Mouse (Mus musculus) layer of hippocampus, postnatal 10 days (tissue): ENCODE data around the gene Nek7. TPM values are rescaled to one million over a fixed set of nuclear protein-coding genes. Genes with fewer than 3 reads are reported as not detected.

ENCODE experiments used
- DNase-seq, 2 experiments: peaks; one replicate each; pipeline ENCODE4 v3.0.0; 2021; ENCODE audit warnings: low spot score in 2 of 2
- total RNA-seq, 2 experiments: library from RNA; stranded (reverse); gene quantifications; 2 replicates each; pipeline ENCODE4 v1.2.3; 2021

Nek7 gene
- total RNA-seq, 2 experiments from 2014 or later = 20.8 to 22.1 TPM

DNA sequence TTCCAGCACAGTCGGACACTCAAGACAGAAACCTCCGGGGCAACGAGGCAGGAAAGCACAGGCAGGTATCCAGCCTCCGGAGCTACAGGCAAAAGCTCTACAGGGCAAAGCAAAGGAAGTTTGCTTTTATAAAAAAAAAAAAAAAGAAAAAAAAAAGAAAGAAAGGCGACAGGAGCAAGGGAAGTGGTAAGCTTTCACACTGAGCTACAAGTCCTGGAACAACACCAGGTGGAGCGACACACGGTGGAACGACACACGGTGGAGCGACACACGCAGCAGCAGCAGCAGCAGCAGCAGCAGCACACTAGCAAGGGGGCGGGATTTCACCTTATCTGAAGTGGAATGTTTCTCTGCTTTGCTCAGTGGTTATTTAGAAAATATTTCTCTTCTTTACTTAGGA is 10.8 kb downstream of the Nek7 start:
- peak in 1 of 2 experiments; percentile 7 for DNase-seq

DNA sequence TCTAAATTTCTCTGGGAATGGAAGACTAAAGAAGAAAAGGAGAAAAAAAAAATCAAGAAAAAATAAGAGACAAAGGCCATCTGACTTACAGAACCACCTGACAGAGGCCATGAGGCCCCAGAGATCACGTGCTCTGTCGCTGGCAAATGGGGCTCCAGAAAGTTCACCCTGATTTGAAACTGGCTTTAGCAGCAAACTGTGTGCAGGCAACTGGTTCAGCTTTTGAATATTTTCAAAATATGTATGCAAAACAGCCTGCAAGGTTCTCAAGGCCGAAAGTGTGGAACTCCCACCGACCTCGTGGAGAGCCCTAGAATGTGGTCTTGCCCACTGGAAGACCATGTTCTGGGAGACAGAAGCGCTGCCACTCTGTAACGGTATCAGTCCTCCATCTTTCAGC is 11.6 kb downstream of the Nek7 start:
- DNase-seq = no peak

DNA sequence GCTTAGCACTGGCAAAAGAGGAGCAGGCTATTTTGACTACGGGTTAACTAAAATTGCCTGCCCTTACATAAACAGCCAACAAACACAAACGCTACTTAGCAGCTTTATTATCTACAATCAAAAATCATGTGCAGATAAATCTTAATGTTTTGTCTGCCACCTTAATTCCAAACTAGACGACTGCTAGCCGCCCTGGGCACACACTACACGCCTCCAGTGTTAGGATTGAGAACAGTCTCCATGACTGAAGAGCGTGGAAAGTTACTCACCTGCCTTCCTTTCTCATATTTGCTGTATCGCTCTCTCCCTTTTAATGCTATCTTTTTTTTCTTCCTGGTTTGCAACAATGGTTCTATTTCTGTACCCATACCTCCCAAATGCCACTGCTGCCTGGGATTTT is 12.1 kb downstream of the Nek7 start:
- DNase-seq = no peak

DNA sequence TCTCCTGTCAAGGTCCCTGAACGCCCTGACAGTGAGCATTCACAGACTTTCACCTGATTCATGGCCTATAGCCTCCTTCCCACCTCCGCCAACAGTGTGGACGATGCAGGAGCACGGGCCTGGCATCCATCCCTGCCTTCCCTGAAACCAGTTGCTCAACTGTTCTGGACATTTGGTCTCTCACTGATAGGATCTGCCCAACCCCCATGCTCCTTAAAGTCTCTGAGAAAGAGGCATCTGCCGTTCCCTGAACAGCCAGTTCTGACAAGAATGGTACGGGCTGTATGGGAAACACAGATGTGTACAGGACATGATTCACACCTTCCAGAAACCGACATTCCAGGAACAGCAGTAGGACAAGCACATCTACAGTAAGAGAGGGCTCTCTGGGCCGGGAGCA is 13.2 kb downstream of the Nek7 start:
- DNase-seq = no peak

DNA sequence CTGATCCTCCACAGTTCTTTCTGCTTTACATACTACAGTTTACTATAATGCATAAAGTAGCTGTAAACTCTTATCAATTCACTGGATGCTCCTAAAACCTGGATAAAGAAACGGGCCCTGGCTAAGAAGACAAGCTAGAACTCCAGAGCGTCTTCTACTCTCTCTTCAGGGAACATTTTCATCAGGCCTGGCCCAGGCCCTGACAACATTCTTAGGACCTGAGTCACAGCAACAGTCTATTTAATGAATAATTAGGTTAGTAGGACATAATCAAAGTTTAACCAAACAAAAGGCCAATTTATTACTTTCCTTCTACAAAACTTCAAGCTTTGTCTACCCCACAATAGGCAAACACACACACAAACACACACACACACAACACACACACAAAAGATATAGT is 15.2 kb downstream of the Nek7 start:
- DNase-seq = no peak

DNA sequence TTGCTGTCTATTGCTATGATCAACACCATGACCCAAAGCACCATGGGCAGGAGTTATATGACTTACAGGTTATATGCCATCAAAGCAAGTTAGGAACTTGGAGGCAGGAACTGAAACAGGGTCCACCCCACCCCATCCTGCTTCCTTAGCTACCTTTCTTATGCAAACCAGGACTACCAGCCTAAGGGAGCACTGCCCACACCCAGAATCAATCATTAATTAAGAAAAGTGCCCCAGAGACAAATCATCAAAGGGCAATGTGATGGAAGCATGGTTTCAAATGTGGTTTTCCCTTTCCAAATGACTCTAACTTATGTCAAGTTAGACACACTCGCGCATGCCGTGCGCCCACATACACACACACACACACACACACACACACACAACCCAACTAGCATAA is 16.0 kb downstream of the Nek7 start:
- no peak for DNase-seq

DNA sequence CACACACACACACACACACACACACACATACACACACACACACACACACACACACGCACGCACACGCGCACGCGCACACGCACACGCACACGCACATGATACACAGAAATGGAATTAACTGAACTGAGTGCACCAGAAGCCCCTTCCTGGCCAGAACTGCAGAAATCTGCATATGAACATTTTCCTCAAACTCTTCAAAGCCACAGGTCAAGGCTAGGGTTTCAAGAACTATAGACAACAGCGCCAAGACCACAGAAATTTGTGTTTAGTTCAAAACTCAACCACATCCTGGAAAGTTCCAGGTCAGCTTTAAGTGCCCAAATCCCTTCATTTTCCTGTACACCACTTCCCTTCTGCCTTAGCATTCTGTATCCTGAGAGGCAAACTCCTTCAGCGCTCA is 21.9 kb downstream of the Nek7 start:
- DNase-seq = no peak

DNA sequence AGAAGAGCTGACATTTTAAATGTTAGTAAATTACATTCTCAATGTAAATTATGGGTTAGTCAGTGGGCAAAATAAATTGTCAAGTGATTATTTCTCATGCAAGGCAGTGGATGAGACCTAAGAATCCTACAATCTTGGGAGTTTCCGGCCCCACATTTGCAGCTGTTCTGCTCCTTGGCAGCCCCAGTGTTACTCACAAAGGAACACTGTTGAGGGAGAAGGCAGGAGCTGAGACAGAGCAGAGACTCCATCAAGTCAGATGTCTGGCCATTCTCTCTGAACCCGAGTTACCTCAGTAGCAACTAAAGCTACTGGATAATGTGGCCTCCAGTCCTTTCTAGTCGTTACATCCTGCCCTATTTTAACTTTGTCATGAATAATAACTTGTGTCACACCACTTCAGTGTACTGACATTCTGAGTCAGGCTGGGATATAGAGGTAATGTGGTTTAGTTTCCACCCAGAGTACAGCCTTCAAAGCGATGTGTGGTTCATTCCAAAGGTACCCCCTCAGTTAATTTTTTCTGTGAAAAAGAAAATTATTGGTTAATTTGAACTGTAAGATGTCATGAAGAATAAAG is 23.7 kb downstream of the Nek7 start:
- no peak for DNase-seq

DNA sequence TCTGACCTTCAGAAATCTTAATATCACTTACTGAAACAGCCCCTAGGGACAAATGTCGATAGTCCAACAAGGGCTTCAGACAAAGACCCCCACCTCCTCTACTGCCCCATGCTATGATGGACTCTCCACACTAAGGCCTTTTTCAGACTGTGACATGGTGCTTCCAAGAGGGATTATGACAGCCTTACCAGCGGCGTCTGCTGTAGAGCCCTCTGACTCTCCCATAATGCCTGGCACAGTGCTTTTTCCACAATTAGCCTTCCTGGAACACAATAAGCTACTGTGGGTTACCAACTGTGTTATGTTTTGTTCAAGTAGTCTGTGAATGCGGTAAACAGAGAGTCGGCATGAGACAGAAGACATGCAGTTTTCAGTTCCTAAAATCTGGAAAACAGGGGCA is 25.0 kb downstream of the Nek7 start:
- DNase-seq = no peak

DNA sequence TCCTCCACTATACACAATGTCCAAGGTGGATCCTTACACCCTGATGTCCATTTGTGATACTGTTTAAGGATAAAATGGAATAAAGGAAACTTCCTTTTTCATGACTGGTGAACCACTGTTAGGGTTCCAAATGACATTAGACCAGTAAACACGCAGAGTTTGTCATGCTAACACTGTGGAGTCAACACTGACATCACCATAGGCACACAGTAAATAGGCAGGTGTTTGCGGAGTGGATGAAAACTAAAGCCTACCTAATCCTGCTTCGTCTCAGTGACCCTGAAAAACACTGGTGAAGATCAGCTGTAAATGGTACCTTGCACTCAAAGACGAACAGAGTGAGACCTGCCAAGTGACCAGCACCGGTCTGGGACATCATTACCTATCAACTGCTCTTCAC is 26.0 kb downstream of the Nek7 start:
- no peak for DNase-seq

DNA sequence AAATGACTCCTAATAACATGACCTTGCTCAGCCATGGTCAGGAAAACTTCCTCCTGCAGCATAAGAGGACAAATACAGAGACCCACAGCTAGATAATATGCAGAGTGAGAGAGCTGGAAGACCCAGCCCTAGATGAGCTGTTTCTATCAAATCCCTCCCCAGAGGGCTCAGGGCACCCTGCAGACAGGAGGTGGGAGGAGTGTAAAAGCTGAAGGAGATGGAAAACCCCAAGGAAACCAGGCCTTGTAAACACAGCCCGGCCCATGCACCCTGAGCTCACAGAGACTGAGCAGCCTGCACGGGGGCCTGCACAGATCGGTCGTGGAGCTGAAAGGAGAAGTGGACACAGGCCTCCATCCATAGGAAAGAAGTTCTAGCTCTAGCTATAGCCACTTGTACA is 27.5 kb downstream of the Nek7 start:
- DNase-seq = no peak

DNA sequence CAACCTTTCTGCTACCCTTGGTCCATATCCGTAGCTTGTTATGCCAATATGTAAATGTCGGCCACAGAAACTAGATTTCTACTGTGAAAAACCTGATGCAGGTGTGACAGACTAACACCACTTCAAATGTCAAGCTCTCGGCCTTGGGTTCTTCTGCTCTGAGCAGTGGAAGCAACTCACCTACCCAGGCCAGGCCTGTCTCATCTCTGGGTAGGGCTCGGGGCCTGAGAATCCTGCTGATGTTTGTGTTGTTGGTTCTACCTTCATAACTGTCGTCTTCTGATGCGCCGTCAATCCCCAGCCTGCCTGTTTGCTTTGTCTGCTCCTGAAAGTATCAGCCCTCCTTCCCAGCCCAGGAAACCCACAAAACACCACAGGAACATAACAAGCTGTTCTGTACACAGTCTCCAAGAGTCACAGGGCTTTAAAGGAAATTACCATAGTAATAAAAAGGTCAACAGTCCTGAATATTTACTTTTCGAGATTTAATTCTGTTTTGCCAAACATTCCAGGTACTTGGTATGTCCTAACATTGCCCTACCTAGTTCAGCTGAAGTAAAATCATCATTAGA is 29.4 kb downstream of the Nek7 start:
- no peak for DNase-seq

DNA sequence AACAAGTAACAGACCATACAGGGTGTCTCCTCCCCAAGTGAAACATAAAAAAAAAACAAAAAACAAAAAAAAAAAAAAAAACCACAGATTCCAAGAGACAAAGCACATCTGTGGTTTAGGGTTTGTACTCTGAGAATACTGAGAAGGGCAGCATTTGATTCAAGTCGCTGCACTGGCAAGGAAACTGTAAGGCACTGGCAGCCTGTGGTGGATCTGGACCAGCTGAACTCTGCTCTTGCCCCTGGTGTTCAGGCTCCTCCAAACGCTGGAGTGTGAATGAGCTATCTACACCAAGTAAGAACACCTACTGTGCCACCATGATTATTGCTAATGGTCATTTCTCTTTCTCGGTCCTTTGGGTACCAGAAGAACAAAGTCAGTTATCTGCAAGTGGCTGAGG is 30.8 kb downstream of the Nek7 start:
- no peak for DNase-seq

DNA sequence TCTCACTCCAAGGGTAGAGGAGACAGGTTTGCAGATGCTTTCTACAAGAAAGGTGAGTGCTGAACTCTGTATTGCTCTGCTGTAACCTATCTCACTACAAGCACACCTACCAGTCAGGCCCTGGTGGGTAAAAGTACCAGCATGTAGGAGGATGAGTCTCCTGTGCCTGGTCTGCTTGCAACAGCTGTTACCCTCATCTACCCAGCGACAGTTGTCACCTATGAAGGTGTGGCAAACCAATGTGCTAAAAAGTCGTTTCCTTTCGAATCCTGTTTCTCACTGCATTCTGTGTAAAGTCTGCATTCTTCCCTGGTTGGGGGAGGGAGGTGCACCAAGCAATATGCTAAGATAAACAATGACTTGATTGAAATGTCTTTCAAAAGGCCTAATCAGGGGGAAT is 32.1 kb downstream of the Nek7 start:
- no peak for DNase-seq

DNA sequence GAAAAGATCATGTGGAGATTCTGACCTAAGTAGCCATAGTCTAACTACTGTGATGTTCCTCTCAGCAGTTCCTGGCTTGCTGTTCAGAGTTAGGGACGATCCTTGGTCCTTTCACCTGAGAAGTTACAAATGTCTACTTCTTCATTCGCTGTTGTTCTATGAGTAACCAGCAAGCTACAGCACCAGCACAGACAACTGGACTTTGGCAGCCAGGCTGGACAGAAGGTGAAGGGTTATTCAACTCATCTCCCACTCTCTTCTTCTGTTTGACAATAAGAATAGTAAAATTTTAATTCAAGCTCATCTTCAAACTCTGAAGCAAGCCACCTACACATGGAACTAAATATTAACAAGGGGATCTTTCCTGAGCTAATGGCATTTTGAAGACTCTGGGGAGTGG is 33.0 kb downstream of the Nek7 start:
- DNase-seq = no peak

DNA sequence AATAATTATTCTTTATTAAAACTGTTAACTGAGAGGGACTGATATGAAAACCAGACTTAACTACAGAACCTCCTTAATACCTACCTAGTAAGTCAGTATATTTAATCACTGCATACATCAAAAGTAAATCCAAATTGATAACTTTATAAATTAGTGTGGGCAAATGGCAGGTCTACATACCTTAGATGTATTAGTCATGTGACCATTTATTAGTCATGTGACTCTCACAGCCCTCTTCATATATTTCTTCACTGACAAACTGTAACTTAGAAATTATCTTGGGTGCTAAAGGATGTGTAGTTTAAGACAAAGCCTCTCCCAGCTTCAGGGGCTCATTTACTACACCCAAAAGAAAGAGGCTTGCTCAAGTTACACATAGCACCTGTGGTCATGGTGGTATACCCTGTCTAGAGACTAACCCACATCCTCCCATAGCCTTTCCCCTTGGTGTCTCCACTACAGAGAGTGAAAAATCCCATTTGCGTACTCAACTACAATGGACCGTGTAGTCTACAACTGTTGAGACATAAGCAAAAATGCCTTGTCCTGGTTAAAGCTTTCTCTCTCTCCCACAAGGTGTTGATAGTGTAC is 35.4 kb downstream of the Nek7 start:
- no peak for DNase-seq

DNA sequence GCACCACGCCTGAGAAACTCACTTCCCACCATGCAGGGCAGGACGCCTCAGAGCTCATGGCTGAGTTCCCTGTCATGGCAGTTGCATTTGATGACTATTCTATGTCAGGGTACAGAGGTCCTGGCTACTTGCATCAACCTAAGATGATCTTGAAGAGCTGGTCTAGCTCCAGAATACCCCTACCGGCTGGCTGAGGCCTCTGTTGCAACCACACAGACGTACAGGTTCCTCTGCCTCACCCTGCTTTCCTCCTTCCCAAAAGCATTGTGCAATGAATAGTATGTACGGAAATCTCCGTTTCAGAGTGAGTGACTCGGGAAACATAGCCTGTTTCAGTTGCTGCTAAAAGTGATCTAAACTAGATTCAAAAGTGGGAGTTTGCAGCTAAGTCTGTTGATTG is 37.7 kb downstream of the Nek7 start:
- DNase-seq = no peak

DNA sequence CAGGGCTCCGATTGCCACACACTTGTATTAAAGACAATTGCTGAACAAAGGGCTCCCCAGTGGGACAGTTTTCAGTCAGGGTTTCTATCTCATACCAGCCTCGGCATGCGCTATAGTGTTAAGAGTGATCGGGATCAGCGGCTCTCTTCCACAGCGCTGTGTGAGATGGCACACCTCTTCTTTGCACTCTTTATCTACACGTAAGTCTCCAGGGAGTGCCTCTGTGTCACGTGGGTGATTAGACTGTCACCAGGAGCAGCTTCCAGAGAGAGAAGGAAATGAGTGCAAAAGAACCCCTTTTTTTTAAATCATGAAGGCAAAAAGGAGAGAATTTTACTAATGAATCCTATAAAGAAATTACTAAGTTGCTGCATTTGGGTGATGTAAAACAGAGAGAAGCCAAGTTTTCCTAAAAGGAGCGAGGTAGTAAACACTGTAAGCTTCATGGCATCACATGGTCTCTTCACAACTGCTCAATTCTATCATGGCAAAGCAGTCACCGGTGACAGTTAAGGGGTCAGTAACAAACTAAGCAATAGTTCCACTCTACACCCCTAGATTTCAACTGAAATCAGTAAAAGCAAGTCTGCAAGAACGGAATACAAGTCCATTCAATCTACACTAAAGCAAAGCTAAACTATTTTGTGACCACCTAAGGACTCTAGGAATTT is 40.0 kb downstream of the Nek7 start:
- no peak for DNase-seq

DNA sequence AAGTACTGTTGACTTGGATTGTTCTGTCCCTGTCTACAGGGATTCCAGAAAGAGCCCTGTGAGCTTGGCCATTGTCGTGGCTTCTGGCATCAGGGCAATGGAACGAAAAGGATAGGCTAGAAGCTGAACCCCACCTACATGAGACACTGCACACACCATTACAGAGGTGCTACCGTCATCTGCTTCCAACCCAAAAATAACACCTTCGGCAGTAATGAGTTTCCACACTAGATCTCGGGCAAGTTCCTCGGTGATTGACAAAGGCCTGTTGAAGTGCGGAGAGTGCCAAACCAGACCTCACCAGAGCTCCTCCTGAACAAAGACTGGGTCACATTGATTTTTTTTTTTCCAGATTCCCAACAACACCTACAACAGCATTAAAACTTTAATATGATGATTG is 40.7 kb downstream of the Nek7 start:
- no peak for DNase-seq

DNA sequence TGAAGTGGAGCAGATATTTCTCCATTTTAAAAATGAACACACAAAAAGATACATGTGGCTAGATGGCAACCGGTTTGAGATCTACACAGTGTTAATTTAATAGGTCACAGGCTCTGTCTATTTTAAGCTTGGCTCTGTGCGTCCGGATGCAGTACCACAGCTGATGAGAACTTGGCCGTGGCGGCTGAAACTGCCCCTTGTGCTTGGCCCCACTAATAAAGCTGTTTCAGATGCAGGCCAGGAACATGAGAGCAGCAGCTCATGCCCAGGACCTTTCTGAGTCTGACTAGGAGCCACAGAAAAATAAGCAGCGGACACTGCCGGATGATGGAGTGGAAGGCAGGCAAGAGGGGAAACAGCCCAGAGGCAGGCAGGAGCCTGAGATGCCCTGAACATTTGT is 43.1 kb downstream of the Nek7 start:
- peak; percentile 38 to 54 for DNase-seq

DNA sequence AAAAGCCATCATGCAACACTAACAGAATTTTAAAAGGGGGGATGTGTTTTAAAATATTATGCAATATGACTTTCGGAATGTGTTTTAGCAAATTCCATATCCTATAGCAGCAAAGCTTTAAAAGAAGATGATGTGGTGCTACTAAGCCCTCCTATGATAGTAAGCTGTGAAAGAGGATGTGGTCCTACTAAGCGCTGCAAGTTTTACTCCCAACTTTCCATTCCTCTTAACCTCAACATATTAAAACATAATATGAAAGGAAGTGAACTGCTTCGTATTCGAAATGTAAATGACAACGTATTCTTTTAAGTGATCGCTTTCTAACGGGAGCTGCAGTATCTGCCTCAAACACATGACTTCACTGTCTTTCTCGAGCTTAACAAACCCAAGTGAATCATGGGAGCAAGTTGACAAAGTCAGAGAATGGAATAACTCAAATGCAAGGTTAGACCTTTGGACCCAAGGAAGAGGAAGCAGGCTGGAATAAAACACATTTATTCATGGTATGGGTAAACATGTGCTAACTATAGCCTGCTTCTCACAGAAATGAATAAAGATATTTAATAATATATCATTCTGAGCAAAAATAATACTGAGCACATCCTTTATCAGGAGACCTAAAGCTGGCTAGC is 43.8 kb downstream of the Nek7 start:
- DNase-seq = no peak

DNA sequence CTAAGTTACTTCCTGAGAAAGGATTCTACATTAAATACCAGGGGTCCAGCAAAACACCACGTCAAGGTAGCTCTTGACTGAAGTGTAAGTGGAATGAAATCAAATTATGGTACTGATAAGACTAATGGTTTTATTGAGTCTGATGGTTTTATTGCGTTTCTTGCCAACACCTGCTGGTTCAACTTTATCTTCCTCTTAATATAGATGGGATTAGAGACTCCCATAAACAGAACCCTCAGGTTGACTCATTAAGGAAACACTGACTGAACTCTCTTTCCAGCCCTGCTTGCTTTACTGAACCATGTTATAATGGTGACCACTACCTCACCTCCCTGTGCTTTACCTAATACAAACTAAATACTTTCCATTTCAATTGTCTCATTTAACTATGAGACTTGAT is 44.3 kb downstream of the Nek7 start:
- DNase-seq = no peak
